Mouse (Mus musculus): ENCODE measurements around the gene Atp1a2.

DNA sequence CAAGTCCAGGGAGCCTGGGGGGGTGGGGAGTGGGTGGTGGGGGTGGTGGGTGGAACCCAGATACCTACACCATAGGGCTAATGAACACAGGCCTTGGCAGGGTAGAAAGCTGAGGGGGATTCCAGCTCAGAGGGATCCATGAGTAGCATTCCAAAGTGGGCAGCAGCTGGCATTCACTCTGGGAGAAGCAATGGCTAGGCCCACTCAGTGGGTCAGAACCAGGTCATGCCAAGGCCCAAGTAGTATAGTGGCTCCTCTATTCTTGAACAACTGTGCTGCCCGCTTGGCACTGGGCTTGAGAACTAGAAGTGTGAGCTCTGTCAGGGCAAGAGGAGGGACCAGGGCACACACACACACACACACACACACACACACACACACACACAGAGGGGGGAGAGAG is 10.5 kb upstream of the Atp1a2 start:
- TF ChIP-seq ZNF384 (IDR thresholded peaks at IDR 0.05; ENCODE audit: low read depth, low read length) (no peak), ZC3H11A (IDR thresholded peaks at IDR 0.05; ENCODE audit: borderline replicate concordance, low read depth, low read length) (no peak), HCFC1 (IDR thresholded peaks at IDR 0.05; ENCODE audit: borderline replicate concordance, insufficient read depth, low read length) (no peak), MAFK (IDR thresholded peaks at IDR 0.05; ENCODE audit: insufficient read depth, low read depth, low read length) (no peak)

Measured in ES-E14 (cell line).